Mouse (Mus musculus) limb, embryonic 15.5 days (tissue): Measurements from ENCODE around the gene Ap1m1. TPM values are rescaled to one million over a fixed set of nuclear protein-coding genes. Genes with fewer than 3 reads are reported as not detected.

Experiments
- ATAC-seq: fragments of 200-750 bp; cut with Nextera tagmentation; 2 replicates; pipeline ENCODE4 v1.8.0; 2017; ENCODE audit warnings: low read depth, moderate TSS enrichment; ENCODE audit not compliant: insufficient number of reproducible peaks, low FRiP score, low TSS enrichment
- H3K27ac ChIP-seq: fragments of 300-500 bp; sonication (generic); 2 replicates; pipeline ENCODE4 v1.5.1; 2015; ENCODE audit warnings: moderate library complexity, mild to moderate bottlenecking, inconsistent platforms
- H3K27me3 ChIP-seq: fragments of 300-500 bp; sonication (generic); 2 replicates; pipeline ENCODE4 v1.6.1; 2015; ENCODE audit warnings: inconsistent platforms
- H3K36me3 ChIP-seq: fragments of 300-500 bp; sonication (generic); 2 replicates; pipeline ENCODE4 v1.6.1; 2015; ENCODE audit warnings: inconsistent platforms
- H3K4me1 ChIP-seq: fragments of 300-500 bp; sonication (generic); 2 replicates; pipeline ENCODE4 v1.6.1; 2015; ENCODE audit warnings: inconsistent platforms
- H3K4me2 ChIP-seq: fragments of 300-500 bp; sonication (generic); 2 replicates; pipeline ENCODE4 v1.6.1; 2015; ENCODE audit warnings: mild to moderate bottlenecking, inconsistent platforms
- H3K4me3 ChIP-seq: fragments of 300-500 bp; sonication (generic); 2 replicates; pipeline ENCODE4 v1.5.1; 2015; ENCODE audit warnings: mild to moderate bottlenecking, inconsistent platforms
- H3K9ac ChIP-seq: fragments of 300-500 bp; sonication (generic); 2 replicates; pipeline ENCODE4 v1.6.1; 2015; ENCODE audit warnings: inconsistent platforms
- H3K9me3 ChIP-seq: fragments of 300-500 bp; sonication (generic); 2 replicates; pipeline ENCODE4 v1.6.1; 2016; ENCODE audit warnings: inconsistent platforms
- WGBS: fragments of 180-500 bp; shearing (Covaris S2); methylation state at CpG from one replicate; pipeline ENCODE4 v1.1.7; 2015; 5-methylcytosine and 5-hydroxymethylcytosine counted together
- polyA plus RNA-seq: library from polyadenylated mRNA; unstranded; fragments of >200 nt; fragmentation: Nextera tagmentation; extraction: Ambion mirVana; gene quantifications from 2 replicates; pipeline ENCODE4 v1.2.1, GENCODE M21; 2015

Ap1m1 gene
- polyA plus RNA-seq, 1 experiment from 2014 or later: 99.5 TPM

DNA sequence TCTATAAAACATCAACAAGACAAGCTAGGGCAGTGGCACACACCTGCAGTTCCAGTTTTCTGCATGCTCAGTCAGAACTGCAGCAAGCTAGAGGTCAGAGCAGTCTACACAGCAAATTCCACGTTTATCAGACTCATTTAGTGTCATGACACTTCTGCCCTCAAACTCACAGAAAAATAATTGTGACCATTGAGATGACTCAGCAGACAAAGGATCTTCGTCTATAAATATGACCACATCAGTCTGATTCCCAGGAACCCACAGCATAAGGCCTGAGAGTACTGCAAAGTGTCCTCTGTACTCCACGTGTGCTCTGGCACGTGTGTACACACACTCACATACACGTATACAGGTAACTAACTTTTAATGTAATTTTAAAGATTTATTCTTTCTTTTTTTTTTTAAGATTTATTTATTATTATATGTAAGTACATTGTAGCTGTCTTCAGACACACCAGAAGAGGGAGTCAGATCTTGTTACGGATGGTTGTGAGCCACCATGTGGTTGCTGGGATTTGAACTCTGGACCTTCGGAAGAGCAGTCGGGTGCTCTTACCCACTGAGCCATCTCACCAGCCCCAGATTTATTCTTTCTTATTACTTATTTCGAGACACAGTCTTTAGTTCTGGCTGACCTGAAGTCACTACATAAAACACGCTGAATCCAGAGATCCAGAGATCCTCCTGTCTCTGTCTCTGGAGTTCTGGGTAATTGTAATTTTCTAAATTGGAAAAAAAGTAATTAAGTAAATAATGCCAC lies 20.9 kb upstream of the Ap1m1 start:
- Histone ChIP-seq H3K9ac (no peak overlapping the region), H3K9me3 (no peaks in the 10 kb centered on the region), H3K27me3 (no peaks in the 10 kb centered on the region; the same call in 1 of the 2 replicates), H3K36me3 (peaks cover 25% of the 10 kb centered on the region), H3K4me1 (peaks cover 10% of the 10 kb centered on the region), H3K4me3 (peak overlapping the region; percentile 79), H3K27ac (0 out of 2 replicates have a peak overlapping the region, but pooled peaks have one; percentile 47), H3K4me2 (peak overlapping the region; percentile 71)
- no peak for ATAC-seq
- WGBS: 77% methylated on average over 10 of the region's 10 CpGs

DNA sequence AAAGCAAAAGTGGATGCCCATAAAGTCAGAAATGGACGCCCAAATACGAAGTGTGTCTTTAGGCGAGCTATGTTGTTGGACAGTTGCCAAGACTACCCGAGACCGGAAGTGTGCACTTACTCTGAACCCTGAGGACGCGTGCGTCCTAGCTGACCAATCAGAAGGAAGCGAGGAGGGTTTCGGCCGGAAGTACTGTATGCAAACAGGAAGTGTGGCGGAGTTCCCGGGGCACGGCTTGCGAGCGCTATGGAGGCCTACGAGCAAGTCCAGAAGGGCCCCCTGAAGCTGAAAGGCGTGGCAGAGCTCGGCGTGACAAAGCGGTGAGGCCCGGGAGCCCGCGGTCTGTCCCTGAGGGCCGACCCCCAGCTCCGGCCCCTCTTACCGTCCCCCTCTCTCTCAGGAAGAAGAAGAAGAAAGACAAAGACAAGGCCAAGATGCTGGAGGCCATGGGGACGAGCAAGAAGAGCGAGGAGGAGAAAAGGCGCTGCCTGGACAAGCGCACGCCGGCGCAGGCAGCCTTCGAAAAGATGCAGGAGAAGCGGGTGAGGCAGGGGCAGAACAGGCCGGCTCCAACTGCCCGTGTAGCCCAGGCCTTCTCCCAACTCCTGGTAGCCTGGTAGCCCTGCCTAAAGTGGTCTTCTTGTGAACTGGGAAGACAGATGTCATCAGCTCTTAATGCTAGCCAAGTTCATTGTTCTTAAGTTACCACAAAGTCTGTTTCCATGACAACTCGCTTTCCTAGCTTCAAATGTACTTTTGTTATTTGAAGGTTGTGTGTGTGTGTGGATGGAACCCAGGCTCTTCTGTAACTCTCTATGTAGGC lies 20.1 kb upstream of the Ap1m1 start, which contains the start of gene Fam32a:
Fam32a (plus strand) TSS at position 190 of the 823 bp plus-strand sequence.
- Histone ChIP-seq H3K4me3 (peak within 1 kb of the TSS; percentile 79), H3K27me3 (no peaks in the 10 kb centered on the region; the same call in 1 of the 2 replicates), H3K9me3 (no peaks in the 10 kb centered on the region), H3K9ac (peak within 1 kb of the TSS; percentile 54), H3K27ac (peak within 1 kb of the TSS; percentile 82), H3K4me2 (peak within 1 kb of the TSS; percentile 71), H3K36me3 (peaks cover 29% of the 10 kb centered on the region), H3K4me1 (peaks cover 10% of the 10 kb centered on the region)
- ATAC-seq: peak; percentile 89
- 17% methylated on average over 39 of the region's 39 CpGs for WGBS

DNA sequence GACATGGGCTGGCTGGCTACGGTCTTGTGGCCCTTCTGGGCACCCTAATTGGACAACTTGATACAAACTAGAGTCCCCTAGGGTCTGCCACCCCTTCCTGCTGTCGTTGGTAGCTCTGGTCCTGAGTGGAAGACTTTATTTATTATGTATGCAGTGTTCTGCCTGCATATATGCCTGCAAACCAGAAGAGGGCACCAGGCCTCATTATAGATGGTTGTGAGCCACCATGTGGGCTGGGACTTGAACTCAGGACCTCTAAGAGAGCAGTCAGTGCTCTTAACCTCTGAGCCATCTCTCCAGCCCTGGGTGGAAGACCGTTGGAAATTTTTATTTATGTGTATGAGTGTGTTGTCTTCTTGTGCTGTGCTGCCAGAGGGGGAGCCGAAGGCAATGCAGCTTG lies 19.1 kb upstream of the Ap1m1 start:
- no peak for ATAC-seq
- 84% methylated on average over 4 of the region's 4 CpGs for WGBS
- peak overlapping the region; percentile 79 for H3K4me3 ChIP-seq
- H3K27me3 ChIP-seq: no peaks in the 10 kb centered on the region; the same call in 1 of the 2 replicates
- no peak overlapping the region for H3K9ac ChIP-seq
- H3K4me2 ChIP-seq: peak overlapping the region; percentile 71
- H3K9me3 ChIP-seq: no peaks in the 10 kb centered on the region
- peaks cover 10% of the 10 kb centered on the region for H3K4me1 ChIP-seq
- peaks cover 29% of the 10 kb centered on the region for H3K36me3 ChIP-seq
- H3K27ac ChIP-seq: no peak overlapping the region

DNA sequence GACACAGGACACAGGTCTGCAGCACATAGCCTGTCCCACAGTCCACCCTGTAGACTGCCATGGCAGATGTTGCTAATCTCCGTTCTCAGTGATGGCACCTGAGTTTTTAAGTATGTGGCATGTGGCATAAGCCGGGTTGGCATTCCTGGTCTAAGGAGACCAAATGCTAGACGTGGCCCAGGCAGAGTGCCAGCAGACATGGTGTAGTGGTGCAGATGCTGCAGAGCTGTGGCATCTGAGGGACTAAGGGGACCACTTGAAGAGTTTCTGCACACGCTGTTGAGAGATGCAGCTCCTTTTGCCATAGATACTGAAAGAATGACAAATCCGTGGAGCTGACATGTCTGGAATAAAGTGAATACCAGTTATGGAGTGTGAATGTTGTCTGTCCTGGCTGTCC lies 17.2 kb upstream of the Ap1m1 start:
- Histone ChIP-seq H3K9me3 (no peaks in the 10 kb centered on the region), H3K27me3 (no peaks in the 10 kb centered on the region), H3K4me3 (no peak overlapping the region), H3K4me2 (no peak overlapping the region), H3K27ac (no peak overlapping the region), H3K4me1 (peaks cover 10% of the 10 kb centered on the region), H3K36me3 (peaks cover 29% of the 10 kb centered on the region), H3K9ac (no peak overlapping the region)
- WGBS: 88% methylated on average over 5 of the region's 5 CpGs
- no peak for ATAC-seq

DNA sequence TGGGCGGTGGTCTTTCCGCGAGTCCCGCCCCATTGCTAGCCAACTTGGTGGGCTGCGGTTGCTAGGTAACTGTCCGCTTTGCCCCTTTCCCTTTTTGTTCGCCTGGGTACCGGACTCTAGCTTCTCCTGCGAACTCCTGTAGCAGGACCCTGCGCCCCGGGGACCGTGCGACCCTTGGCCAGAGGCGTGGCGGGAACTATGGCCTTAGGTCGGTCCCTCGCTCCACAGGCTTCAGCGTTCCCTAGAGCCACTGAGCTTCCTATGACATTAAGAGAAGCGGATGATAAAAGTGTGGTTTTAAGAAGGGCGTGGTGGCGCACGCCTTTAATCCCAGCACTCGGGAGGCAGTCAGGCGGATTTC lies 565 bp downstream of the Ap1m1 start:
- H3K4me3 ChIP-seq: peak overlapping the region; percentile 77
- 1% methylated on average over 24 of the region's 24 CpGs for WGBS
- H3K36me3 ChIP-seq: peaks cover 12% of the 10 kb centered on the region; the same call in 1 of the 2 replicates
- H3K27ac ChIP-seq: peak overlapping the region; percentile 99
- peak overlapping the region; percentile 80 for H3K4me2 ChIP-seq
- peak overlapping the region; percentile 65 for H3K9ac ChIP-seq
- ATAC-seq: no peak; the same call in 1 of the 2 replicates
- no peaks in the 10 kb centered on the region for H3K27me3 ChIP-seq
- peaks cover 16% of the 10 kb centered on the region for H3K4me1 ChIP-seq
- no peaks in the 10 kb centered on the region for H3K9me3 ChIP-seq

DNA sequence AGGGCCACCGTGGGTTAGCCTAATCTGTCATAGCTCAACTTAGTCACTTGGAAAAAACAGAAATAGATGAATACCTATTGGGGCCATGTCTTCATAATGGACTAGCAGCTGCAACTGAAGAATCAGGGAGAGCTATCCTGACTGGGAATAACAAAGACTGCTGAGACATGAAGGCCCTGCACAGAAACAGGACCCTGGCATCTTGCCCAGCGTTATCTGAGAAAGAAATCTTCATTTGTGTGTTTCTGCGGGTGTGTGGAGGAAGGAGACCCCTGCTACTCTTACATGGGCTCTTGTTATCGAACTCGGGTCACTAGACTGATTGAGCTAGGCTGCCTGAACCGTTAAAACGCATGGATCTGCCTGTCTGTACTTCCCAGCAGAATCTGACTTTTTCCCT lies 1.1 kb downstream of the Ap1m1 start:
- Histone ChIP-seq H3K9ac (peak overlapping the region; percentile 65; the same call in 1 of the 2 replicates), H3K9me3 (no peaks in the 10 kb centered on the region), H3K36me3 (peaks cover 12% of the 10 kb centered on the region; the same call in 1 of the 2 replicates), H3K27ac (no peak overlapping the region), H3K4me3 (peak overlapping the region; percentile 77), H3K4me2 (peak overlapping the region; percentile 80), H3K27me3 (no peaks in the 10 kb centered on the region), H3K4me1 (peaks cover 16% of the 10 kb centered on the region)
- WGBS: 70% methylated on average over 7 of the region's 7 CpGs
- ATAC-seq: no peak

DNA sequence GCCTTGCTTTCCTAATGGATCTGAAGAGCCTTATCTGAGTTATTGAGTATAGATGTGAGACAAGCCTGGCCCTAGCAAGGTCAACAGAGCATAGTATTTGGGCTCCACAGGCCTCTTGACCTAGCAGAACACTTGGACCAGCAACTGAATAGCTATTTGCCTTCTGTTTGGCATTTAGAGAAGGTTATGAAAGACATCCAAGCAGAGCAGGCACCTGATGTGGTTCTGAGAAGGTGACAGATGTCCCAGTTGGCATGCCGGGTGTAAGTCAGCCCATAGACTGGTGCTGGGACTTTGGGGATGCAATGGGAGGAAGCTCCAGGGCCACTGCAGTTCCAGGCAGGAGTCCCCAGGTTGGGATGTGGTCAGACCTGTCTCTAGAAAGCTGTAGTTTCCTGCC lies 2.4 kb downstream of the Ap1m1 start:
- H3K36me3 ChIP-seq: peaks cover 23% of the 10 kb centered on the region
- H3K27me3 ChIP-seq: no peaks in the 10 kb centered on the region
- no peaks in the 10 kb centered on the region for H3K9me3 ChIP-seq
- no peak overlapping the region for H3K4me3 ChIP-seq
- H3K9ac ChIP-seq: no peak overlapping the region
- peaks cover 16% of the 10 kb centered on the region for H3K4me1 ChIP-seq
- no peak for ATAC-seq
- 97% methylated on average over 1 of the region's 1 CpGs for WGBS
- no peak overlapping the region for H3K4me2 ChIP-seq
- H3K27ac ChIP-seq: no peak overlapping the region

DNA sequence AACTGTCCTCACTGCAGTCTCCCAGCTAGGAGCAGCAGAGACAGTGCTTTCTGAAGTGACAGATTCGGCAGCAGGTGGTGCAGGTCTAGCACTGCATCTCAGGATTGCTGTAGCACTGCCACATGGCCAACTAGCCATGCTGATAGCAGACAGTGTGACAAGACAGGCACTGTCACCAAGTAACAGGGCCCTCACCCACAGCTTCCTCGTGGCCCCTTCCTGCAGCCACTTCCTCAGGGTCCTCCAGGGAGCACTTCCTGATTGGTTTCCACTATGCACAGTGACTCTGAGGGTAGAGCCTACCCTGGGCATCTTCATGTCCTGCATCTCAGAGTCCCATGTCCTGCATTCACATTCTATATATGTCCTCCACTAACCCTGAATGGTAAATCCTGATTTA lies 4.8 kb downstream of the Ap1m1 start:
- no peaks in the 10 kb centered on the region for H3K9me3 ChIP-seq
- no peak overlapping the region for H3K9ac ChIP-seq
- no peak for ATAC-seq
- H3K27ac ChIP-seq: no peak overlapping the region
- H3K4me2 ChIP-seq: no peak overlapping the region
- peaks cover 14% of the 10 kb centered on the region for H3K4me1 ChIP-seq
- 67% methylated on average over 2 of the region's 2 CpGs for WGBS
- no peak overlapping the region for H3K4me3 ChIP-seq
- H3K36me3 ChIP-seq: peaks cover 39% of the 10 kb centered on the region
- no peaks in the 10 kb centered on the region for H3K27me3 ChIP-seq

DNA sequence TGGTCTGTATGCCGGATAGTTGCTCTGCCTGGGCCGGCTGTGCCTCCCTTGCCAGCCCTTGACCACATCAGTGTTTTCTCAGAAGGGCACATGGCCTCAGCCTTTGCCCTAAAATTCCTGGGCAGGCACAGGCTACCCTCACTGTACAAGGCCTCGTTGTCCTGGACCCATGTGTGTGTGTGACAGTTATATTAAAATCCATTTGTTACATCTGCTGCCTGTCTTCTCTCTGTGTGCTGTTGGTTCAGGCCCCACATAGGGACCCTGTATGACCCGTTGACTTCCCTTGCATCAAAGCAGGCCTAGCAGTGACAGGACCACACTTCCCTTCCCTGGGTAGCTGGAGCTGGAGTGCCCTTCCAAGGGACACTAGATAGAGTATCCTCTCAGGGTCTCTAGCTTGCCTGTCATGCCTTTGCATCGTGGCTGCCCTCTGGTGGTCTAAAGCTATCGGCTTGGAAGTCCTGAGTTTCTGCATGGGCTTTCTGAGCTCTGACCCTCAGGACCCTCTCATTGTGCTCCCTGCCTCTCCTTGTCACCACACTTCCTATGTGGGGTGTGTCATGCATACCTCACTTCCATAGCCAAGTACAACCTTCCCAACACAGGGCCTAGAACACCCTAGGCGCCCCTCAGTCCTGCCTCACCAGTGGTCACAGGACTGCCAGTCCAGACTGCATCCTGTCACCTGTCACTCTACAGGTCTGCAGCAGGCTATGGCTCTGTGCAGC lies 17.5 kb downstream of the Ap1m1 start:
- H3K27ac ChIP-seq: no peak overlapping the region
- H3K4me3 ChIP-seq: no peak overlapping the region
- H3K27me3 ChIP-seq: no peaks in the 10 kb centered on the region
- no peak for ATAC-seq
- H3K9ac ChIP-seq: no peak overlapping the region
- H3K4me1 ChIP-seq: peaks cover 5% of the 10 kb centered on the region
- no peaks in the 10 kb centered on the region for H3K9me3 ChIP-seq
- no peak overlapping the region for H3K4me2 ChIP-seq
- H3K36me3 ChIP-seq: peaks cover 39% of the 10 kb centered on the region
- whole genome bisulfite sequencing: 53% methylated on average over 7 of the region's 7 CpGs

DNA sequence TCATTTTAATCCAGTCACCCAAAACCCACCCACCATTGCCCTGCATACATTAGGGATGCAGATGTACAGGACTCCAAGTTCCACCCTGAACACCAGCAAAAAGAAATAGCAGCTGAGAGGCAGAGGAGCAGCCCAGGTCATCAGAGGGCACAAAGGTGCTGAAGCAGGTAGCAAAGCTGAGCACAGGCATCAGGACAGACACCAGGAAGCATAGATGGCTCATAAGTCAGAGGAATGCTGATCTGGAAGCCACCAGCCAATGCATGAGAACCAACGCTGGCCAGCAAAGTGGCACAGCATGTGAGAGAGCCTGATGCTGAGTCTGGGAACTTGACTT lies 18.1 kb downstream of the Ap1m1 start:
- 81% methylated on average over 1 of the region's 1 CpGs for WGBS
- Histone ChIP-seq H3K9me3 (no peaks in the 10 kb centered on the region), H3K27me3 (no peaks in the 10 kb centered on the region), H3K4me3 (no peak overlapping the region), H3K36me3 (peaks cover 33% of the 10 kb centered on the region), H3K27ac (no peak overlapping the region), H3K9ac (no peak overlapping the region), H3K4me1 (peaks cover 5% of the 10 kb centered on the region), H3K4me2 (no peak overlapping the region)
- no peak for ATAC-seq

DNA sequence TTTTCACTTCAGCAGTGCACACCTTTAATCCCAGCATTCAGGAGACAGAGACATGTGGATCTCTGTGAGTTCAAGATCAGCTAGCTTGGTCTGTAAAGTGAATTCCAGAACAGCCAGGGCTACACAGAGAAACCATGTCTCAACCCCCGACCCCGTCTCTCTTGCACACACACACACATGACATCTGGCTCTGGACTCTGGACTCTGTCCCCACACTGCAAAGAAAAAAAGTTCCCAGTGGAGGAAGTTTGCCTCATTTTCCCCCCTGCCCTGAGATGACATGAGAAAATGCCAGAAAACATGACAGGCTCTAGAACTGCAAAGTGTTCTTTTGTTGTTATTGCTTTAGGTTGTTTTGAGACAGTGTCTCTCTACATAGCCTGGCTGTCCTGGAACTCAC lies 20.0 kb downstream of the Ap1m1 start:
- H3K36me3 ChIP-seq: peaks cover 15% of the 10 kb centered on the region
- H3K9me3 ChIP-seq: no peaks in the 10 kb centered on the region
- no peak overlapping the region for H3K4me3 ChIP-seq
- no peak overlapping the region for H3K9ac ChIP-seq
- H3K4me1 ChIP-seq: peaks cover 5% of the 10 kb centered on the region
- 65% methylated on average over 2 of the region's 2 CpGs for WGBS
- H3K27ac ChIP-seq: no peak overlapping the region
- H3K4me2 ChIP-seq: no peak overlapping the region
- no peak for ATAC-seq
- H3K27me3 ChIP-seq: no peaks in the 10 kb centered on the region
